ENCODE assay signal across 8 mouse cellular contexts in genomic region chr3:51484370-51484769, GRCm38 (mm10). TPM values are rescaled to one million over a fixed set of nuclear protein-coding genes. Genes with fewer than 3 reads are reported as not detected.
DNase-seq lines count a peak whose midpoint lies in the region; ATAC-seq and TF ChIP-seq lines count a peak whose summit lies in the region.

No protein-coding gene starts in this region.

- H3K27ac ChIP-seq in thymus, adult 2 months (ENCODE audit: control insufficient read depth, insufficient read depth, low read length), result no peak overlapping the region
- peak overlapping the region; percentile 87 for H3K27ac ChIP-seq in liver, embryonic 15.5 days (replicated peaks)

- under 1% methylated on average over 33 of the region's 33 CpGs for WGBS in thymus, adult 2 months
- WGBS in liver, embryonic 15.5 days (ENCODE audit: insufficient replicate concordance), result under 1% methylated on average over 33 of the region's 33 CpGs

- no peaks in the 10 kb centered on the region for H3K36me3 ChIP-seq in thymus, adult 2 months (ENCODE audit: control insufficient read depth, insufficient read depth, low read length)
- no peaks in the 10 kb centered on the region for H3K36me3 ChIP-seq in liver, embryonic 15.5 days (replicated peaks)

- peak overlapping the region; percentile 74 for H3K4me3 ChIP-seq in thymus, adult 2 months (ENCODE audit: control insufficient read depth, insufficient read depth, low read length)
- peak overlapping the region; percentile 78 for H3K4me3 ChIP-seq in liver, embryonic 15.5 days (replicated peaks)

- TF ChIP-seq POLR2A in thymus, adult 2 months (IDR thresholded peaks at IDR 0.05; ENCODE audit: control insufficient read depth, extremely low read depth, insufficient read depth, low read length, poor library complexity), result no peak

- peaks cover 2% of the 10 kb centered on the region for H3K4me1 ChIP-seq in thymus, adult 2 months (replicated peaks; ENCODE audit: control insufficient read depth, insufficient read depth, low read length)
- H3K4me1 ChIP-seq in liver, embryonic 15.5 days (replicated peaks), result peaks cover 25% of the 10 kb centered on the region

- H3K27me3 ChIP-seq in thymus, adult 2 months (ENCODE audit: control insufficient read depth, insufficient read depth, low read length), result no peaks in the 10 kb centered on the region
- no peaks in the 10 kb centered on the region for H3K27me3 ChIP-seq in liver, embryonic 15.5 days

- no peaks in the 10 kb centered on the region for H3K9me3 ChIP-seq in liver, embryonic 15.5 days (replicated peaks)

- no peak for TF ChIP-seq CTCF in thymus, adult 2 months (IDR thresholded peaks at IDR 0.05; ENCODE audit: borderline replicate concordance, control insufficient read depth, extremely low read depth, insufficient read depth, low read length, poor library complexity)

- no peak for DNase-seq in cerebellum, postnatal 36 days
- no peak for DNase-seq in thymus, adult 2 months
- no peak for DNase-seq in thymus, postnatal 25 days
- DNase-seq in adrenal gland, postnatal 10 days, result no peak
- DNase-seq in thymus, adult 18-20 months, result no peak

- peak overlapping the region; percentile 95 for H3K4me2 ChIP-seq in liver, embryonic 15.5 days

- ATAC-seq in cerebellum, adult (ENCODE audit: insufficient number of reproducible peaks, low FRiP score, low TSS enrichment), result peak; percentile 34; the same call in 1 of the 2 replicates
- peak; percentile 7 for ATAC-seq in liver, embryonic 15.5 days (ENCODE audit: insufficient read depth)
- ATAC-seq in frontal cortex, adult (ENCODE audit: low TSS enrichment), result no peak

- peak overlapping the region; percentile 74 for H3K9ac ChIP-seq in liver, embryonic 15.5 days

RNA-seq across cellular contexts. Expression of gene Rab33b, which starts 0.7 kb away (rescaled TPM):
- 15.6 and 17.1 TPM in 2 replicates for polyA plus RNA-seq in thymus, adult 2 months (2012; rRNA removed)
- 4.4 and 4.7 TPM in 2 replicates for polyA plus RNA-seq in liver, embryonic 15.5 days (2015; fragmentation: Nextera tagmentation; extraction: Ambion mirVana)
- total RNA-seq in adrenal gland, postnatal 10 days (2021), result 10 to 100 TPM; 13.8 to 14.6 TPM
